Mouse (Mus musculus) C2C12 (cell line): ENCODE results near the gene Pla2g3. TPM values are rescaled to one million over a fixed set of nuclear protein-coding genes. Genes with fewer than 3 reads are reported as not detected.

ENCODE experiments used
- H3K27me3 ChIP-seq: one replicate; pipeline ENCODE4 v1.6.1; 2011; ENCODE audit not compliant: control insufficient read depth, insufficient read depth, insufficient read length
- H3K36me3 ChIP-seq: one replicate; pipeline ENCODE4 v1.6.1; 2011; ENCODE audit not compliant: control insufficient read depth, insufficient read depth
- H3K4me3 ChIP-seq: one replicate; pipeline ENCODE4 v1.5.1; 2011; ENCODE audit warnings: mild to moderate bottlenecking, control low read depth; ENCODE audit not compliant: poor library complexity, insufficient read depth, severe bottlenecking
- H3K79me2 ChIP-seq: one replicate; pipeline ENCODE4 v1.6.1; 2011; ENCODE audit not compliant: control insufficient read depth, insufficient read depth
- H3K79me3 ChIP-seq: one replicate; pipeline ENCODE4 v1.6.1; 2011; ENCODE audit warnings: low read depth, control low read depth
- H3ac ChIP-seq: one replicate; pipeline ENCODE3; 2011; ENCODE audit warnings: low read depth; ENCODE audit not compliant: control insufficient read depth, insufficient read length
- CEBPB ChIP-seq: IDR thresholded peaks from one replicate; pipeline ENCODE4 v1.6.1; 2011; ENCODE audit warnings: low read depth, mild to moderate bottlenecking, control low read depth, moderate library complexity
- CTCF ChIP-seq: IDR thresholded peaks from one replicate; pipeline ENCODE4 v1.5.1; 2011; ENCODE audit not compliant: control insufficient read depth, insufficient read depth, insufficient read length
- FOSL1 ChIP-seq: IDR thresholded peaks from one replicate; pipeline ENCODE4 v1.8.0; 2011; ENCODE audit warnings: mild to moderate bottlenecking, low read length; ENCODE audit not compliant: poor library complexity, insufficient read depth, severe bottlenecking
- MAX ChIP-seq: IDR thresholded peaks from one replicate; pipeline ENCODE4 v1.6.1; 2011; ENCODE audit warnings: mild to moderate bottlenecking, control low read depth
- MYOD1 ChIP-seq: IDR thresholded peaks from one replicate; pipeline ENCODE4 v1.6.1; 2011; ENCODE audit warnings: low read depth; ENCODE audit not compliant: control insufficient read depth, insufficient read length
- MYOG ChIP-seq: IDR thresholded peaks from one replicate; pipeline ENCODE4 v1.6.1; 2011; ENCODE audit not compliant: control insufficient read depth, insufficient read length; ENCODE audit errors: extremely low read depth
- USF1 ChIP-seq: IDR thresholded peaks from one replicate; pipeline ENCODE4 v1.6.1; 2011; ENCODE audit warnings: low read depth, mild to moderate bottlenecking, control low read depth, moderate library complexity
- polyA plus RNA-seq: library from polyadenylated mRNA; unstranded; fragments of >200 nt; fragmentation: generic; extraction: Trizol; gene quantifications from one replicate; pipeline ENCODE4 v1.2.1, GENCODE M21; 2012; ENCODE audit warnings: missing spikeins

Pla2g3 gene
- polyA plus RNA-seq, 1 experiment = 0.21 TPM

DNA sequence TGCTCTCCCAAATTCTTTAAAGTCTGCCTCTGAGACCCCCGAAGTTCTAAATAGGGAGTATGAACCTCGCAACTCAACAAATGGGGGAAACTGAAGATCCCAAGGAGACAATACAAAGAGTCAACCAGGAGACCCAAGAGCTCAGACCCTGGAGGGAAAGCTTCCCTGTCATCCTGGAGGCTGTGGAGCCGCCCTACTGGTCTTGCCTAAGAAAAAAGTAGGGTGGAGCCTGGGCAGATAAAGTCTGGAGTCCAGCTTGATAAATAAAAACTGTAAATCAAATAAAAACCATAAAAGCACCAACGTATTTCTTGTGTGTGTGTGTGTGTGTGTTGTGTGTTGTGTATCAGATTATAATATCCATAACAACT lies 51.7 kb downstream of the Pla2g3 start:
- Histone ChIP-seq H3K79me2 (peaks cover 32% of the 10 kb centered on the region), H3K79me3 (peaks cover 25% of the 10 kb centered on the region), H3K36me3 (peaks cover 12% of the 10 kb centered on the region), H3K27me3 (no peaks in the 10 kb centered on the region), H3K4me3 (no peak overlapping the region), H3ac (no peak overlapping the region)
- TF ChIP-seq MYOG (no peak), USF1 (no peak), CTCF (no peak), MYOD1 (no peak), MAX (no peak), FOSL1 (no peak), CEBPB (no peak)

DNA sequence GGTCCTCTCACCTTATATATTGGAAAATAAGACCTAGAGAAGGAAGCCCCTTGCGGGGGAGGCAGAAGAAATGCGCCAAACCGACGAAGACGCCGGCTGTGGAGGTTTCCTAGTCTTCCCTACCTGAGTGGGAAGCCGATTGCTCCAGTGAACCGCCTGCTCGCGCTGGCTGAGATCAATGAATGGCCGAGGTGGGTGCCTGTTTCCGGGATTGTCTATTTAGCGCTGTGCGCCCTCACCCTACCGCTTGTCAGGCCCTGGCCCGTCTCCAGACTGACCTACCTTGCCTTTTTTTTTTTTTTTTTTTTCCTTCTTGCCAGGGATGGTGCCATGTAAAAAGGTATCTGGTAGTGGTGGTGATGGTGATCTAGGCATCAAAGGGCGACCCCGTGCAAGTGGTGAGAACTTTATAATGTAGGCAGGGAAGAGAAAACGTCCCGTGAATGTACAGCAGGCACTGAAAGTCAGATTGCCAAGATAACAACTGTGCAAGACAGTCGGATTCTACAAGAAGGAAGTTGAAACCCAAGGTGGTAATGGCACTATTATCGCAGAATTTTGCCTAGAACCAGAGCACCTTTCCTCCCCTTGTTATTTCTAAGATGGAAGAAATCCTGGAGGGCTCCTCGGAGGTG lies 52.5 kb downstream of the Pla2g3 start, which contains the start of gene Smtn:
Smtn (minus strand) TSS at position 162 of the 635 bp plus-strand sequence.
- H3K79me2 ChIP-seq = peaks cover 32% of the 10 kb centered on the region
- H3K79me3 ChIP-seq = peaks cover 25% of the 10 kb centered on the region
- no peaks in the 10 kb centered on the region for H3K27me3 ChIP-seq
- H3ac ChIP-seq = no peak within 1 kb of the TSS
- TF ChIP-seq CTCF (no peak), CEBPB (no peak), USF1 (no peak), MAX (no peak), MYOG (no peak), MYOD1 (no peak), FOSL1 (no peak)
- H3K36me3 ChIP-seq = peaks cover 11% of the 10 kb centered on the region
- peak within 1 kb of the TSS; percentile 65 for H3K4me3 ChIP-seq

DNA sequence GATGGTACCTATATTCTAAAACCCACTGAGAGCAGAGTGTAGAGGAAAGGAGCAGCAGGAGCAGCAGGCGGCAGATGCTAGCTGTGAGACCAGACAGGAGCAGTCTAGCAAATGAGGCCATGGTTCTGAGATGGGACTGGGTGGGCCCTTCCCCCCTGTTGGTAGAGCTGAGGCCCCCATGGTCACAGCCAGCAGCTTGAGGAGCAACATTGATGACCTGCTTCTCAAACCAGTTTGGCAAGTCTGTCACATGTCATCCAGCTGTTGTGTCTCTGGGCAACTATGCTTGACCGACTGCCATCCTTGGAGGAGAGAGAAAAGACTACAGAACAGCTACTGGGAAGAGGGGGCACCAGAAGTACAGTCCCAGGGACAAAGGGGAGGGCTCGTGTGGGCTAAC lies 53.8 kb downstream of the Pla2g3 start:
- Histone ChIP-seq H3K4me3 (no peak overlapping the region), H3K36me3 (peaks cover 4% of the 10 kb centered on the region), H3K79me2 (peaks cover 21% of the 10 kb centered on the region), H3K79me3 (peaks cover 19% of the 10 kb centered on the region), H3K27me3 (no peaks in the 10 kb centered on the region), H3ac (no peak overlapping the region)
- TF ChIP-seq CTCF (no peak), USF1 (no peak), CEBPB (no peak), FOSL1 (no peak), MYOD1 (no peak), MAX (no peak), MYOG (no peak)

DNA sequence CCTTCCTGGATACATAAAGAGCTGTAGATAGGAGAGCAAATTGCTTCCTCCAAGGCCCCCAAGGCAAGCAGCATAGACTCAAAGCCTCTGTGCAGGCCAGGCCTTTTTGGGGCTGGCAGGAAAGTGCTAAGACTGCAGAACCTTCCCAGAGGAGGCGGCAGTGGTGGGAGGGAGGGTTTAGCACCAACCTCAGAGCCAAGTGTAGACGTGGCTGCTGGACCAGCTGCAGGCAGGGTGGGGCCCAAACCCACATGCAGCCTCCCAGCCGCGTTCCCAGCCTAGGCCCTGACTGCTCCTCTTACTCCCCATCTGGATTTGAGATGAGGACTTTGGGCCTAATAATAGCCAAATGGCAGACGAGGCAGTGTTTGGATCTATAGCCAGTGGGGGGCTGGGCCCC lies 54.9 kb downstream of the Pla2g3 start:
- Histone ChIP-seq H3K79me3 (peaks cover 8% of the 10 kb centered on the region), H3ac (no peak overlapping the region), H3K4me3 (no peak overlapping the region), H3K27me3 (no peaks in the 10 kb centered on the region), H3K36me3 (no peaks in the 10 kb centered on the region), H3K79me2 (peaks cover 10% of the 10 kb centered on the region)
- no peak for TF ChIP-seq CTCF
- TF ChIP-seq MYOG = no peak
- TF ChIP-seq FOSL1 = no peak
- TF ChIP-seq MYOD1 = no peak
- no peak for TF ChIP-seq CEBPB
- TF ChIP-seq MAX = no peak
- TF ChIP-seq USF1 = no peak

DNA sequence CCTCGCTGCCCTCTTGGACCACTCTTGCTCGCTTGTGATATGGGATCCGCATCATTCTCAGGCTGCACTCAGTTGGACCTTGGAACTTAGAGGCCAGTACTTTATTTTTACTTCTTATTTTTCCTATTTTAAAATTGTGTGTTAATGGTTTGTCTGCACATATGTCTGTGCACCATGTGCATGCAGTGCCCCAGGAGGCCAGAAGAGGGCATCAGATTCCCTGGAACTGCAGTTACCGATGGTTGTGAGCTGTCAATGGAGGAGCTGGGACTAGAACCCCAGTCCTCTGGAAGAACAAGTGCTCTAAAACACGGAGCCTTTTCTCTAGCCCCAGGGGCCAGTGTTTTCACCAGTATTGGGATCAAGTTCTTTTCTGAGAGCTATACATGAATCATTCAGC lies 56.3 kb downstream of the Pla2g3 start:
- Histone ChIP-seq H3K79me3 (no peaks in the 10 kb centered on the region), H3K4me3 (no peak overlapping the region), H3K79me2 (no peaks in the 10 kb centered on the region), H3K27me3 (no peaks in the 10 kb centered on the region), H3K36me3 (no peaks in the 10 kb centered on the region), H3ac (no peak overlapping the region)
- TF ChIP-seq CTCF = no peak
- no peak for TF ChIP-seq MYOG
- no peak for TF ChIP-seq FOSL1
- TF ChIP-seq USF1 = no peak
- TF ChIP-seq MAX = no peak
